Mouse (Mus musculus): ENCODE results near the gene Cldn15. TPM values are rescaled to one million over a fixed set of nuclear protein-coding genes. Genes with fewer than 3 reads are reported as not detected.

Gene Cldn15
- total and polyA plus RNA-seq, 3 experiments = 7.3 to 13.3 (median 8.7) TPM

GRCm38 (mm10) chr5:137007276-137007675 is 40.9 kb downstream of the Cldn15 start:
- Histone ChIP-seq H3K36me3 (ENCODE audit: control insufficient read depth, insufficient read depth, low read length) (no peaks in the 10 kb centered on the region), H3K27me3 (ENCODE audit: control insufficient read depth, insufficient read depth, low read length) (no peaks in the 10 kb centered on the region), H3K79me2 (replicated peaks; ENCODE audit: control insufficient read depth, insufficient read depth, low read length) (no peaks in the 10 kb centered on the region), H3K4me3 (no peak overlapping the region), H3K4me1 (ENCODE audit: control insufficient read depth, insufficient read depth, low read length) (no peaks in the 10 kb centered on the region), H3K27ac (no peak overlapping the region), H3K9ac (ENCODE audit: low read depth, low read length) (no peak overlapping the region)
- no peak for TF ChIP-seq CTCF (IDR thresholded peaks at IDR 0.05)
- TF ChIP-seq POLR2A (IDR thresholded peaks at IDR 0.05; ENCODE audit: insufficient read depth, low read depth, low read length) = no peak
- TF ChIP-seq EP300 (IDR thresholded peaks at IDR 0.05; ENCODE audit: insufficient read depth, low read depth, low read length) = no peak
- intact Hi-C loops (cut with DNase I) = no loop called here
- WGBS = 30% methylated on average over 8 of the region's 8 CpGs
- DNase-seq = no peak

GRCm38 (mm10) chr5:137009988-137010387 is 43.6 kb downstream of the Cldn15 start:
- Histone ChIP-seq H3K4me1 (ENCODE audit: control insufficient read depth, insufficient read depth, low read length) (no peaks in the 10 kb centered on the region), H3K9ac (ENCODE audit: low read depth, low read length) (no peak overlapping the region), H3K4me3 (no peak overlapping the region), H3K27me3 (ENCODE audit: control insufficient read depth, insufficient read depth, low read length) (no peaks in the 10 kb centered on the region), H3K36me3 (ENCODE audit: control insufficient read depth, insufficient read depth, low read length) (no peaks in the 10 kb centered on the region), H3K79me2 (replicated peaks; ENCODE audit: control insufficient read depth, insufficient read depth, low read length) (no peaks in the 10 kb centered on the region), H3K27ac (no peak overlapping the region)
- TF ChIP-seq CTCF (IDR thresholded peaks at IDR 0.05) (peak; percentile 83), POLR2A (IDR thresholded peaks at IDR 0.05; ENCODE audit: insufficient read depth, low read depth, low read length) (no peak)
- intact Hi-C loops (cut with DNase I) = no loop called here
- 19% methylated on average over 3 of the region's 3 CpGs for WGBS
- peak in 1 of 2 experiments; percentile 39 for DNase-seq

- H3K9ac ChIP-seq (ENCODE audit: low read depth, low read length) = no peak overlapping the region
- H3K27ac ChIP-seq = no peak overlapping the region
- WGBS = 61% methylated on average over 15 of the region's 15 CpGs
- no peaks in the 10 kb centered on the region for H3K36me3 ChIP-seq (ENCODE audit: control insufficient read depth, insufficient read depth, low read length)
- intact Hi-C loops (cut with DNase I) = no loop called here
- no peaks in the 10 kb centered on the region for H3K79me2 ChIP-seq (replicated peaks; ENCODE audit: control insufficient read depth, insufficient read depth, low read length)
- no peak overlapping the region for H3K4me3 ChIP-seq
- no peak for DNase-seq
- no peaks in the 10 kb centered on the region for H3K4me1 ChIP-seq (ENCODE audit: control insufficient read depth, insufficient read depth, low read length)
- TF ChIP-seq EP300 (IDR thresholded peaks at IDR 0.05; ENCODE audit: insufficient read depth, low read depth, low read length) (no peak), CTCF (IDR thresholded peaks at IDR 0.05) (no peak), POLR2A (IDR thresholded peaks at IDR 0.05; ENCODE audit: insufficient read depth, low read depth, low read length) (no peak)
- no peaks in the 10 kb centered on the region for H3K27me3 ChIP-seq (ENCODE audit: control insufficient read depth, insufficient read depth, low read length)
Observed at GRCm38 (mm10) chr5:137012401-137012950, 46.1 kb downstream of the Cldn15 start.

GRCm38 (mm10) chr5:137015913-137016312 is 49.5 kb downstream of the Cldn15 start:
- Histone ChIP-seq H3K27me3 (ENCODE audit: control insufficient read depth, insufficient read depth, low read length) (no peaks in the 10 kb centered on the region), H3K9ac (ENCODE audit: low read depth, low read length) (no peak overlapping the region), H3K4me1 (ENCODE audit: control insufficient read depth, insufficient read depth, low read length) (no peaks in the 10 kb centered on the region), H3K79me2 (replicated peaks; ENCODE audit: control insufficient read depth, insufficient read depth, low read length) (no peaks in the 10 kb centered on the region), H3K36me3 (ENCODE audit: control insufficient read depth, insufficient read depth, low read length) (no peaks in the 10 kb centered on the region), H3K27ac (no peak overlapping the region), H3K4me3 (no peak overlapping the region)
- intact Hi-C loops (cut with DNase I) = no loop called here
- TF ChIP-seq POLR2A (IDR thresholded peaks at IDR 0.05; ENCODE audit: insufficient read depth, low read depth, low read length) (no peak), EP300 (IDR thresholded peaks at IDR 0.05; ENCODE audit: insufficient read depth, low read depth, low read length) (no peak), CTCF (IDR thresholded peaks at IDR 0.05) (no peak)
- DNase-seq = no peak
- WGBS = 82% methylated on average over 3 of the region's 3 CpGs

- peaks cover 7% of the 10 kb centered on the region for H3K27me3 ChIP-seq (ENCODE audit: control insufficient read depth, insufficient read depth, low read length)
- no peaks in the 10 kb centered on the region for H3K4me1 ChIP-seq (ENCODE audit: control insufficient read depth, insufficient read depth, low read length)
- TF ChIP-seq CTCF (IDR thresholded peaks at IDR 0.05) = no peak
- TF ChIP-seq POLR2A (IDR thresholded peaks at IDR 0.05; ENCODE audit: insufficient read depth, low read depth, low read length) = no peak
- TF ChIP-seq EP300 (IDR thresholded peaks at IDR 0.05; ENCODE audit: insufficient read depth, low read depth, low read length) = no peak
- intact Hi-C loops (cut with DNase I) = no loop called here
- WGBS = 41% methylated on average over 3 of the region's 3 CpGs
- H3K9ac ChIP-seq (ENCODE audit: low read depth, low read length) = no peak overlapping the region
- no peaks in the 10 kb centered on the region for H3K36me3 ChIP-seq (ENCODE audit: control insufficient read depth, insufficient read depth, low read length)
- no peak overlapping the region for H3K27ac ChIP-seq
- no peak overlapping the region for H3K4me3 ChIP-seq
- no peaks in the 10 kb centered on the region for H3K79me2 ChIP-seq (replicated peaks; ENCODE audit: control insufficient read depth, insufficient read depth, low read length)
- DNase-seq = no peak
Observed at GRCm38 (mm10) chr5:137024318-137024717, 57.9 kb downstream of the Cldn15 start.

- intact Hi-C loops (cut with DNase I) = loop anchor here (1.0 to 5.0 kb wide), 2 partner anchors 37 to 82 kb away; no protein-coding TSS in a partner anchor
- WGBS = under 1% methylated on average over 23 of the region's 23 CpGs
Observed at GRCm38 (mm10) chr5:137025132-137025531, 58.7 kb downstream of the Cldn15 start.

More at GRCm38 (mm10) chr5:137025132-137025531, 58.7 kb downstream of the Cldn15 start:
- Histone ChIP-seq H3K4me3 (no peak overlapping the region), H3K9ac (ENCODE audit: low read depth, low read length) (no peak overlapping the region), H3K36me3 (ENCODE audit: control insufficient read depth, insufficient read depth, low read length) (no peaks in the 10 kb centered on the region), H3K27me3 (ENCODE audit: control insufficient read depth, insufficient read depth, low read length) (peaks cover 14% of the 10 kb centered on the region), H3K4me1 (ENCODE audit: control insufficient read depth, insufficient read depth, low read length) (no peaks in the 10 kb centered on the region), H3K27ac (no peak overlapping the region), H3K79me2 (replicated peaks; ENCODE audit: control insufficient read depth, insufficient read depth, low read length) (no peaks in the 10 kb centered on the region)
- DNase-seq = peak; percentile 71 to 89
- TF ChIP-seq POLR2A (IDR thresholded peaks at IDR 0.05; ENCODE audit: insufficient read depth, low read depth, low read length) = no peak
- 0 out of 2 replicates have a peak, but pooled peaks have one; percentile 100 for TF ChIP-seq CTCF (IDR thresholded peaks at IDR 0.05)
- TF ChIP-seq EP300 (IDR thresholded peaks at IDR 0.05; ENCODE audit: insufficient read depth, low read depth, low read length) = 0 out of 2 replicates have a peak, but pooled peaks have one; percentile 29

Small RNA genes within 50 kb of the gene (microRNA-seq; reads per million reads assigned to microRNA genes)
- gene Mir702 = 13.1 to 27.5 reads per million in 2 experiments

Other genes starting within 250 kb of the Cldn15 start
- under 1 TPM; 0.26 to 0.32 TPM for gene Col26a1, start 83.4 kb upstream of the Cldn15 start, total RNA-seq (2021)
- 0.61 and 1.3 TPM in 2 replicates for gene Col26a1, start 83.4 kb upstream of the Cldn15 start, polyA plus RNA-seq (2012; rRNA removed)
- gene Ift22, start 58.5 kb upstream of the Cldn15 start, total RNA-seq (2021) = 10 to 100 TPM in 1 of 2 experiments, 1 to 10 TPM in 1; 8.7 to 10.9 TPM
- gene Ift22, start 58.5 kb upstream of the Cldn15 start, polyA plus RNA-seq (2012; rRNA removed) = 7.2 and 7.8 TPM in 2 replicates
- gene Fis1, start 13.3 kb upstream of the Cldn15 start, total RNA-seq (2021) = 100 to 1,000 TPM; 176 to 197 TPM
- 150 and 152 TPM in 2 replicates for gene Fis1, start 13.3 kb upstream of the Cldn15 start, polyA plus RNA-seq (2012; rRNA removed)
- 10 to 100 TPM; 32.0 to 37.1 TPM for gene Plod3, start 20.4 kb downstream of the Cldn15 start, total RNA-seq (2021)
- 30.3 and 30.8 TPM in 2 replicates for gene Plod3, start 20.4 kb downstream of the Cldn15 start, polyA plus RNA-seq (2012; rRNA removed)
- 10 to 100 TPM; 65.5 to 70.1 TPM for gene Znhit1, start 21.4 kb downstream of the Cldn15 start, total RNA-seq (2021)
- 53.6 and 58.4 TPM in 2 replicates for gene Znhit1, start 21.4 kb downstream of the Cldn15 start, polyA plus RNA-seq (2012; rRNA removed)
- gene Vgf, start 59.8 kb downstream of the Cldn15 start, total RNA-seq (2021) = not detected
- 0.06 TPM in 2 replicates for gene Vgf, start 59.8 kb downstream of the Cldn15 start, polyA plus RNA-seq (2012; rRNA removed)
- gene Ap1s1, start 79.5 kb downstream of the Cldn15 start, total RNA-seq (2021) = 10 to 100 TPM; 33.9 to 36.8 TPM
- 23.4 and 38.6 TPM in 2 replicates for gene Ap1s1, start 79.5 kb downstream of the Cldn15 start, polyA plus RNA-seq (2012; rRNA removed)
- gene Serpine1, start 105.7 kb downstream of the Cldn15 start, total RNA-seq (2021) = 10 to 100 TPM; 24.0 to 29.6 TPM
- gene Serpine1, start 105.7 kb downstream of the Cldn15 start, polyA plus RNA-seq (2012; rRNA removed) = 21.9 and 41.8 TPM in 2 replicates
- 10 to 100 TPM; 19.0 to 22.2 TPM for gene Trim56, start 149.6 kb downstream of the Cldn15 start, total RNA-seq (2021)
- gene Trim56, start 149.6 kb downstream of the Cldn15 start, polyA plus RNA-seq (2012; rRNA removed) = 6.9 and 7.5 TPM in 2 replicates
- not detected for gene Muc3, start 182.7 kb downstream of the Cldn15 start, total RNA-seq (2021)
- gene Muc3, start 182.7 kb downstream of the Cldn15 start, polyA plus RNA-seq (2012; rRNA removed) = not detected in 2 replicates
- gene Muc3a, start 245.8 kb downstream of the Cldn15 start, total RNA-seq (2021) = under 1 TPM; 0.16 to 0.37 TPM
- gene Muc3a, start 245.8 kb downstream of the Cldn15 start, polyA plus RNA-seq (2012; rRNA removed) = 0.53 and 0.90 TPM in 2 replicates

Measured in heart, adult 2 months (tissue).